Mouse (Mus musculus): ENCODE measurements at regions not wholly inside any gene's neighbourhood (a gene's known extent, or its start where the extent isn't known, plus 50 kb on each side); places are given as distances from the start of the nearest gene placed in this dataset.

DNA sequence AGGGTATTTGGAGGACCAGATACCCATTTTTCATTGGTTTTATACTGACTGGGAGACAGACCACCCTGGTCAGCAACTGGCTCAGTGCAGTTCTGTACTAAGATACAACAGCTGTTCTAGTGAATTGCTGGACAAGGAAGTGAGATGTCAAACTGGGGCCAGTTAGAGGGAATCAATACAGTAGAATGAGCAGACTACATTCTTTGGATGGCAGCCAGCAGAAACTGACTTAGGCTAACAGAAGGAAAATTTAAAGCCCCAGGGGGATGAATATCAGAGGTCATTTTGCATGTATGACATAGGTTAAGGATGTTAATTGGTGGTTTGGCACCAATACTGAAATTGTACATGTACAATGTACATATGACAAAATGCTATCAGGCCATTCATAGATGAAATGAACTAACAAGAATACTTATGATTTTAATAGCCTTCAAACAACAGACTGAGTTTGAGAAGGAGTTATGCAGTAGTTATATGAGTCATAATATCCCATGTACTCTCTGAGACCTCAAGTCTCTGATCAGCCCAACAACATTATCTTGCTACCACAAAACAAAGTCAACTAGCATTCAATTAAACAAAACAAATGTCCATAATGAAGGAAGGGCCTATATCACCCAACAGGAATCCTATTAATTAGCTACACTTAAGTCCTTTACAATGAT, 910.3 kb downstream of the Gsdmc2 start:
- no peak for DNase-seq (ENCODE audit: extremely low spot score in 1 of 2, low spot score in 1 of 2)

DNA sequence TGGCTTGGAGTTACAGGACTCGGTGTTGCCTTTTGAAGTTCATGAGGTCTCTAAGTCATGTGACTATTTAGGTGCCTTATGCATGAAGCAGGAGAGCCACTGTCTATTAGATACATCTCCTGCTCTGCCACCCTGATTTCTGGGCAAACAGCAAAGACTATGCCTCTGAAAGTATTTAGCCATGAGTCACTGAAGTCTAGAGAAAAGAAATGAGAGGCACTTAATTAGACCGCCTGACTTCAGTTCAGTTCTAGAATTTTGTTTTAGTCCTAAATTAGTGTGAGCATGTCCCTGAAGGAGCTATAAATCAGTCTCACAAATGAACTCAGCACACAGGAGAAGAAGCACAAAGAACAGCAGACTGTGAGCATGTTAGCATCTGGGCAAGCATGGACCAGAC, 924.5 kb downstream of the Gsdmc2 start:
- DNase-seq (ENCODE audit: extremely low spot score in 1 of 2, low spot score in 1 of 2): no peak

DNA sequence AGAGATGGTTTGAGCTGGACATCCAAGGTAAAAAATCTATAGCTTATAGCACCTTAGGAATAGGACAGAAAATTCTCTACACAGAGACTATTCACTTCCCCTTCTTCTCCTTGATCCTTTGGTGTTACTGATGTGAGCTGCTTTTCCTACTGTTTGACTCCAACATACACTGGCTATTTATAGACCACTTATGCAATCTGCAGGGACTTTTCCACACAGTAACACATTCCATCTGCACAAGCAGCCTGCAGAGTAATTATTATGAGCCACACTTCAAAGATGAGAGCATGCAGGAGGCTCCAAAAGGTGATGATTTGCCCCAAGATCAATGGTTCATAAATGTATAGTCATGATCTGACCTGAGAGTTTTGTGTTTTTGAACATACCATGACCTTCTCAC, 925.7 kb downstream of the Gsdmc2 start:
- DNase-seq (ENCODE audit: extremely low spot score in 1 of 2, low spot score in 1 of 2): no peak

GRCm38 (mm10) chr15:62908379-62908778, 936.6 kb downstream of the Gsdmc2 start:
- no peak for DNase-seq (ENCODE audit: extremely low spot score in 1 of 2, low spot score in 1 of 2)

DNA sequence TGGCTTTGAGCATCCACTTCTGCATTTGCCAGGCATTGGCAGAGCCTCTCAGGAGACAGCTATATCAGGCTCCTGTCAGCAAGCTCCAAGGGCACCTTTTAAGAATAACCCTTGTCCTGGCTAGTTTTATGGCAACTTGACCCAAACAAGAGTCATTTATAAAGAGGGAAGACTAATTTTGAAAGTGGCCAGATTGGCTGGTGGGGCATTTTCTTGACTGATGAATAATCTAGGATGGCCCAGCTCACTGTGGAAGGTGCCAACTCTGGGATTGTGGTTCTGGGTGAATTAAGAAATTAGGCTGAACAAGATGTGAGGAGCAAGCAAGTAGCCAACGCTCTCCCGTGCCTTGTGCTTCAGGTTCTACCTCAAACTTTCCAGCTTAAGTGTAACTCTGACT, 937.8 kb downstream of the Gsdmc2 start:
- no peak for DNase-seq (ENCODE audit: extremely low spot score in 1 of 2, low spot score in 1 of 2)

DNA sequence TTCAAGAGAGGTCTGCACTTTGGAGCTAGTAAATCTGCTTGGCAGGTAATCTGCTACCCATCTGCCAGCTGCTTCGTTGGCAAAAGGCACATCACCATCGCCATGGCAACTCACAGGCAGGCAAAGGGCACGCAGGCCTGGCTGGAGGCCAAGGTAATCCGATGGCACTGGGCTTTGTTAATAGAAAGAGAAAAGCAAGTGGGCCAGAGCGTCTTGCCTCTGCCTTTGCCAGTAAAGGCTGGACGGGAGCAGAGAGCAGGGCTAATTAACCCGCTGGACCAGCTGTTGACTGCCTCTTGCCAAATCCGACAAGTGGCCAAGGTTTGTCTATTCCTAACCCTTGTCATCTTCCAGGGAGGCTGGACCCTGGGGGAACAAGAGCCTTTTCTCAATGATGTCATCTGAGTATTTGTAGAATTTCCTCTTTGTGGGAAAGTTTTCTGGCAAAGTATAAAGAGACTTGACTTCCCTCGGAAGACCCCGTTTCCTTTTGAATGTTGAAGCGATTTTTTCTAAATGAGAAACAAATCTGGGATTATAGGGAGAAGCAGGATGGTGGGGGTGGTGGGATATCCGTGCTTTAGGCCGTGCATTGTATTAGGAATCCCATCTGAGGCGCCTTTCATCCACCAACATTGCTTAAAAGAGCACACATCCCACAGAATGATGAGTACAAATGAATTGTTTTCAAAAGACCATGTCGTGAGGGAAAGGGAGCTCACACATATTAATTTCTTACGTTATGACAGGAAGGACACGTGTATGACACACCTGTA, 941.7 kb downstream of the Gsdmc2 start:
- DNase-seq (ENCODE audit: extremely low spot score in 1 of 2, low spot score in 1 of 2): peak; percentile 68 to 81

- DNase-seq (ENCODE audit: extremely low spot score in 1 of 2, low spot score in 1 of 2): no peak
Observed at GRCm38 (mm10) chr15:62901955-62902354, 943.0 kb downstream of the Gsdmc2 start.

- no peak for DNase-seq (ENCODE audit: extremely low spot score in 1 of 2, low spot score in 1 of 2)
Observed at GRCm38 (mm10) chr15:62889798-62890197, 955.2 kb downstream of the Gsdmc2 start.

DNA sequence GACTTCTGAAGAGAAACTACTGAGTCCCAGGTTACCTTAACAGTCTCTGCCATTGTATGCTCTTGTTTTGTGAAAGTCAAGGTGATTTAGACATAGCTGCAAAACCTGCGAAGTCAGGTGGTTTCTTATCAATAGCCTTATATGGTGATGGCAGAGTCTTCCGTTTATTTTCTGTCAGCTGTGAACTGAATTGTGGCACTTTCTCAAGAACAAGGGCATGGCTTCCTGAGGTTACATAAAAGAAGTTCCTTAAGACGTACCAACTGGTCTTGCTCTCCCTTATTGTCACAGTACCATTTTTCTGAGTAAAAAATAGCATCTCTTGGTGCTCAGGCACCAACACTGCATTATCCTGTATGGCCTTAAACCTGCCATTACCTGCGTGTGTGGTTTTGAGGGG, 959.6 kb downstream of the Gsdmc2 start:
- DNase-seq (ENCODE audit: extremely low spot score in 1 of 2, low spot score in 1 of 2): no peak

DNA sequence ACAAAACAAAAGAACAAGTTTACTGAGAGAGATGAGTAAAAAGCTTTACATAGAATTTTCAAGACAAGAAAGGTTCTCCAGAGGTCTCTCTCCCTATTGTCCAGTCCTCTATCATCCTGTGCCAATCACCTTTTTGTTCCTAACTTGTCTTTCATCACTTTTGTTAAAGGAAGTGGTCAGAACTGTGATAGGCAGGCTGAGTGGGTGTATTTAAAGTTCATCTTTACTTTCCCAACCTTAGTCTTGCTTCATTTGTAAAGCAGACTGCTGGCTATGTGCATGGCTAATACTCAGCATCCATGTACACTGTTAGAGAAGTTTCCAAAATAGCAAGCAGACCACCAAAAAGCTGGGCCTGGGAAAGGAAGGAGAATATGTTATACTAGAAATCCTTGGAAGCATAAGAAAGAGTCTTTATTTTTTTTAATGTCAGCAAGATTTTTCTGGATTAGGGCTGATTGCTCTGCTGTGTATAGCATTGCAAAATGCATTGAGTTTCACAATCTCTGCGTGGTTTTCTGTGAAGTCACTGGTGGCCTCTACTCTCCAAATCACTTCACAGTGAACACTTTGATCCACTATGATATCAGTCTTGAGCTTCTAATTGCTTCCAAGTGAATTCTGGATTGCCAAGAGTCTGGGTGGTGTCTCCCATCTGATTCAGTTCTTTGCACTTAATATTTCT, 973.8 kb downstream of the Gsdmc2 start:
- DNase-seq (ENCODE audit: extremely low spot score in 1 of 2, low spot score in 1 of 2): no peak

DNA sequence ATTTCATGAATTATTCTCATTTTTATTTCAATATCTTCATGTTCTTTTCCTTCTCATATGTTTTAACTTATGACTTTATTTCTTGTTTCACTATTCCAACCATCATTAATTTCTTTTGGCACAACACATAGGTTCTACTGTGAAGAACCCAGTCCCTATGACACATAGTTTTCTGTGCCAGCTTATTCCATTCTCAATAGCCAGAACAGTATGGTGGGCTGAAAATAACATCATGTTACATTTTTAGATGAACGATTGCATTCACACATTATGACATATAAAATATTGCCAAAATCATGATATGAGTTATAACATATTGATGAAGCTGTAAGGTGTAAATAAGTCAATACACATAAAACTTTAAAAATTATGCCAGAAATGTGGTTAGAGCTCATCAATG, 982.4 kb downstream of the Gsdmc2 start:
- DNase-seq (ENCODE audit: extremely low spot score in 1 of 2, low spot score in 1 of 2): no peak

- DNase-seq (ENCODE audit: extremely low spot score in 1 of 2, low spot score in 1 of 2): no peak
Observed at GRCm38 (mm10) chr15:62861422-62861821, 983.6 kb downstream of the Gsdmc2 start.

DNA sequence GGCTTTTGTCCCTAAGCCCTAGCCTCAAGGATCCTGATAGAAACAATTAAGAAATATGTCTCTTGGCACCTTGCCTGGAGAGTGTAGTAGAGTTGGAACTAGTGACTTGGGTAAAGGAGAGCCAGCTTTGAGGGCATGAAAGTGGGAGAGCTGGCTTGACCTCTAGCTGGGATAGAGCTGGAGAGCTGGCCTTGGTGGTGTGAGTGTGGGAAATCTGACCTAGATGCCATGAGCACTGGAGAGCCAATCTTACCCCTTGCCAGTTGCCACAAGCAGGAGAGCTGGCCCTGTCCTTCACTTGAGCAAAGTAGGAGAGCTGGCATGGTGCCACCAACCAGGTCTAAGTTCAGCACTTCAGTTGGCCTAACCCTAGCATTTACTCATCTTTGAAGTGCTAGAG, 995.7 kb downstream of the Gsdmc2 start:
- no peak for DNase-seq (ENCODE audit: extremely low spot score in 1 of 2, low spot score in 1 of 2)

DNA sequence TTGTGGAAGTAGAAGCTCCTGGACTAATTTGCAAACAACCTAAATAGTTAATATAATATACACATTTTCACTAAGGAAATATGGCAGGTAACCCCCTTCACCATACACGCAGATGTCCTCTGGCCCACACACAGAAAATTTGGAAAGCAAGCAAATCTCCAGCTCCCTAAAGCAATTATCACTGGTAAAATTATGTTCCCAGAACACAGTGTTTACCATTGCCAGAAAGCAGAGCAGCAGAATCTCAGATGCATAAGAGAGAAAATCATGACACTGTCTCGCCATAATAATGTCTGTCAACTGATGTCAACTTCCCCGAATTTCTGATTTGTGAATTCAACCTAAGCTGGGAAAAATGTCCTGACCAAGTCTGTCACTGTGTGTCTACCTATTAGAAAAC, 999.1 kb downstream of the Gsdmc2 start:
- DNase-seq (ENCODE audit: extremely low spot score in 1 of 2, low spot score in 1 of 2): no peak

- DNase-seq (ENCODE audit: extremely low spot score in 1 of 2, low spot score in 1 of 2): no peak
Observed at GRCm38 (mm10) chr15:62825586-62825985, 1019.4 kb downstream of the Gsdmc2 start.

DNA sequence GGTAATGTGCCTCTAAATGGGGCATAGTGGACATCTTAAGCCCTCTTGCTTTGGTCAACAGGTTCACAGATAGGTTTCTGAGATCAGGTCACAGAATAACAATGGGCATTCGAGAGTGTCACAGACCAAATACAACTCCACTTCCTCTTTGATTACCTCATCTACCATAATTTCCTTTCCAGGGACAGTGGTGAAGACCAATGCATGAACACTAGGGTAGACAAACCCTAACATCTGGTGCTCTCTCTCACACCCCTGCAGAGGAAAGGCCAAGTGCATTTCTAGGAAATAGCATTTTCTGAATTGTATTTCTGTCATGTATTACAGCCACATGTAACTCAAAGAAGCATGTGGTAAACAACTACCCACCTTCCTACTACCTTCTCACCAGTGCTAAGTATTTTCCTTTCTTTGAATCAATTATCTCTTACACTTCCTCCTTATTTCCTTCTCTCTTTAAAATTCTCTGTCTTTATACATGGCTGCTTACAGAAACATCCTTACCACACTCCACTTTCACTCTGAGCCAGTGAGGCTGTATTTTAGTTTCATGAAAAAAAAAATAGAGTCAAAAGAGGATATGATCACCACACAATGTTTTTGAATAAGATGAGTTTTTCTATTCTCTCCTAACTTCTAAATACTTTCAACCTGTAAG, 1021.0 kb downstream of the Gsdmc2 start:
- DNase-seq (ENCODE audit: extremely low spot score in 1 of 2, low spot score in 1 of 2): no peak

GRCm38 (mm10) chr15:62822305-62822704, 1022.7 kb downstream of the Gsdmc2 start:
- no peak for DNase-seq (ENCODE audit: extremely low spot score in 1 of 2, low spot score in 1 of 2)

GRCm38 (mm10) chr15:62813093-62813492, 1031.9 kb downstream of the Gsdmc2 start:
- no peak for DNase-seq (ENCODE audit: extremely low spot score in 1 of 2, low spot score in 1 of 2)

DNA sequence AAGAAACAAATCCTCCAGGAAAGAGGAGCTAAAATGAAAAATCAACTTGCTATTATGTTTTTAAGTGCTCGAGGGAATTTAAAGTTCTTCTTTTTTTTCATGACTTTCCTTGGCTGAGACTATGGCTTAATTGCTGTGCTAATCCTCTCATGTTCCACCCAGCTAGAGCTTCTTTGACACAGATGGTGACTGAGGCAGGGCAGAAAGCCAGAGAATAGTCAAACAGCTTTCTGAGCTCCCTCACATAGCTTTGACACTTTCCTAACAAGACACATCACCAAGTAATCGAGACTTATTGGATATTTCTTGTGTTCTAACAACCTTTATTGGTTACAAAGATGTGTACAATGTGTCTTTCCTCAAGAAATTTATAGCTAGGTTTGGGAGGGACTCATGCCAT, 1033.0 kb downstream of the Gsdmc2 start:
- peak in 1 of 2 experiments; percentile 13 for DNase-seq (ENCODE audit: extremely low spot score in 1 of 2, low spot score in 1 of 2)

DNA sequence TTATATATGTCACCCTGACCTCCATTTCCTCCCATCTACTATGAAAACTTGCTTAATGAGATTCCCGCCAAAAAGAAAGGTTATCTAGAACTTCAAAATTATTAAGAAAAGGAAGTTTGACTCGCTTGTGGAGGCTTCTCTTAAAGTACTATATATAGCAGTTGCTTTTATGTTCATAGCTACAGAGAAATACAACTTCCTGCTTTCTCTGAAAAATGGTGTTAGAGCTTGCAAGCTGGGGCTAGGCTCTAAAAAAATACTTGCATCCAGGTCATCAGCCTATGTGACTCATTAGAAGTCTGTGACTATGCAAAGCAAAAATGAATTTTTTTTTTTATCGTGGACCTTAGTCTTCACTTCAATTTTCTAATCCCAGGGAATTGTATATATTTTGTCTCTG, 1035.7 kb downstream of the Gsdmc2 start:
- DNase-seq (ENCODE audit: extremely low spot score in 1 of 2, low spot score in 1 of 2): no peak
